14 mouse cellular contexts compared by ENCODE assay signal in the genomic region with DNA sequence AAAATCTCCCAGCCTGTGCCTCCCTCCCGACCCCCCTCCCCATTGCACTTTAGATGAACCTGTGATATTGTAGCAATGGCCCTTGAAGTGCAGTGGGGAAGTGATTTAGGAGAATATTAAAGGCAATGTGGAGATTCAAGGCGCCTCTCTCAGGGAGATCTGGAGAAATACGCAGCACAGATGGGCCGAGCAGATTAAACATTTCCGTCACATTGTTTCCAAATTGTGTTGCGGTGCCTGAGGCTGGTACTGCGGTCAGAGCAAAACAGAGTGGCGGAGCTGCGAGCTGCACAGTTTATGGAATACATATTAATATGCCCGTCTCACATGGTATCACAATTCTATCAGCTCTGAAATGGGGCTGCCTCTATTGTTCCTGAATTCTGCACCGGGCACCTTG. TPM values are rescaled to one million over a fixed set of nuclear protein-coding genes. Genes with fewer than 3 reads are reported as not detected.
DNase-seq lines count a peak whose midpoint lies in the region; ATAC-seq and TF ChIP-seq lines count a peak whose summit lies in the region.
"Had no signal": no experiment of that assay in that cellular context is flagged by ENCODE, and none has a peak within 500 bp of the region (broad histone marks: within the 10 kb centered on the region; RNA-seq: fewer than 3 reads in every experiment).

No protein-coding gene starts in this region.

- TF ChIP-seq CTCF in stomach, postnatal 0 days (IDR thresholded peaks at IDR 0.05; ENCODE audit: low read depth) = no peak
- TF ChIP-seq CTCF in hindbrain, postnatal 0 days (IDR thresholded peaks at IDR 0.05; ENCODE audit: low read depth) = no peak

- no peak overlapping the region for H3K9ac ChIP-seq in intestine, embryonic 14.5 days (ENCODE audit: low read length)
- no peak overlapping the region for H3K9ac ChIP-seq in intestine, embryonic 16.5 days (ENCODE audit: low read depth, low read length)
- H3K9ac ChIP-seq in stomach, embryonic 15.5 days = no peak overlapping the region
- no peak overlapping the region for H3K9ac ChIP-seq in stomach, postnatal 0 days (ENCODE audit: low read length)
- H3K9ac ChIP-seq in hindbrain, postnatal 0 days (replicated peaks; ENCODE audit: low read length) = no peak overlapping the region
- no peak overlapping the region for H3K9ac ChIP-seq in stomach, embryonic 16.5 days (ENCODE audit: low read length)
- H3K9ac ChIP-seq: embryonic facial prominence, embryonic 15.5 days had no signal

- no peak for DNase-seq in intestine, embryonic 14.5 days (ENCODE audit: low spot score)
- DNase-seq in stomach, postnatal 0 days (ENCODE audit: low spot score) = no peak
- DNase-seq in hindbrain, postnatal 0 days (ENCODE audit: low spot score) = peak; percentile 61
- DNase-seq in gastrocnemius, postnatal 36 days = no peak
- no peak for DNase-seq in spleen, adult 18-20 months
- DNase-seq: kidney, adult 18-20 months; lung, postnatal 36 days; thymus, postnatal 4 days had no signal

- no peaks in the 10 kb centered on the region for H3K9me3 ChIP-seq in intestine, embryonic 14.5 days (ENCODE audit: control insufficient read depth, low read length)
- no peaks in the 10 kb centered on the region for H3K9me3 ChIP-seq in intestine, embryonic 16.5 days (ENCODE audit: control insufficient read depth, low read length)
- H3K9me3 ChIP-seq in stomach, embryonic 15.5 days = no peaks in the 10 kb centered on the region
- no peaks in the 10 kb centered on the region for H3K9me3 ChIP-seq in stomach, postnatal 0 days (ENCODE audit: control insufficient read depth, low read length)
- H3K9me3 ChIP-seq in hindbrain, postnatal 0 days (ENCODE audit: low read length) = no peaks in the 10 kb centered on the region
- no peaks in the 10 kb centered on the region for H3K9me3 ChIP-seq in stomach, embryonic 16.5 days (replicated peaks; ENCODE audit: control insufficient read depth, low read length)
- H3K9me3 ChIP-seq: embryonic facial prominence, embryonic 15.5 days had no signal

- no peak overlapping the region for H3K4me3 ChIP-seq in intestine, embryonic 14.5 days (ENCODE audit: low read depth, low read length)
- H3K4me3 ChIP-seq in intestine, embryonic 16.5 days (ENCODE audit: low read length) = no peak overlapping the region
- H3K4me3 ChIP-seq in stomach, embryonic 15.5 days (replicated peaks) = no peak overlapping the region
- no peak overlapping the region for H3K4me3 ChIP-seq in stomach, postnatal 0 days (ENCODE audit: low read depth, low read length)
- no peak overlapping the region for H3K4me3 ChIP-seq in hindbrain, postnatal 0 days (ENCODE audit: low read length)
- H3K4me3 ChIP-seq in stomach, embryonic 16.5 days (replicated peaks; ENCODE audit: low read length) = no peak overlapping the region
- H3K4me3 ChIP-seq: embryonic facial prominence, embryonic 15.5 days; myocyte had no signal

- H3K4me2 ChIP-seq in intestine, embryonic 14.5 days (ENCODE audit: low read length) = peak overlapping the region; percentile 18
- no peak overlapping the region for H3K4me2 ChIP-seq in intestine, embryonic 16.5 days (ENCODE audit: low read depth, low read length)
- H3K4me2 ChIP-seq in stomach, embryonic 15.5 days = peak overlapping the region; percentile 22
- H3K4me2 ChIP-seq in stomach, postnatal 0 days (replicated peaks; ENCODE audit: low read depth) = no peak overlapping the region
- H3K4me2 ChIP-seq in hindbrain, postnatal 0 days (ENCODE audit: low read depth, low read length) = peak overlapping the region; percentile 24
- H3K4me2 ChIP-seq in stomach, embryonic 16.5 days (ENCODE audit: low read depth, low read length) = peak overlapping the region; percentile 24; the same call in 1 of the 2 replicates
- H3K4me2 ChIP-seq: embryonic facial prominence, embryonic 15.5 days had no signal

- TF ChIP-seq EP300 in stomach, postnatal 0 days (optimal IDR thresholded peaks at IDR 0.05) = no peak

- 20% methylated on average over 11 of the region's 11 CpGs for WGBS in intestine, embryonic 14.5 days
- 25% methylated on average over 11 of the region's 11 CpGs for WGBS in intestine, embryonic 16.5 days
- WGBS in stomach, embryonic 15.5 days = 23% methylated on average over 11 of the region's 11 CpGs
- WGBS in stomach, postnatal 0 days = 19% methylated on average over 11 of the region's 11 CpGs
- WGBS in hindbrain, postnatal 0 days = 34% methylated on average over 11 of the region's 11 CpGs
- WGBS in stomach, embryonic 16.5 days = 19% methylated on average over 11 of the region's 11 CpGs

- 0 out of 2 replicates have a peak, but pooled peaks cover 7% of the 10 kb centered on the region for H3K27me3 ChIP-seq in intestine, embryonic 14.5 days (replicated peaks; ENCODE audit: control insufficient read depth, insufficient read depth, low read length)
- no peaks in the 10 kb centered on the region for H3K27me3 ChIP-seq in intestine, embryonic 16.5 days (replicated peaks; ENCODE audit: control insufficient read depth, insufficient read depth, low read length)
- H3K27me3 ChIP-seq in stomach, embryonic 15.5 days (replicated peaks) = 0 out of 2 replicates have a peak, but pooled peaks cover 10% of the 10 kb centered on the region
- no peaks in the 10 kb centered on the region for H3K27me3 ChIP-seq in stomach, postnatal 0 days (ENCODE audit: control insufficient read depth, insufficient read depth, low read length)
- no peaks in the 10 kb centered on the region for H3K27me3 ChIP-seq in hindbrain, postnatal 0 days (ENCODE audit: insufficient read depth, low read length)
- no peaks in the 10 kb centered on the region; the same call in 1 of the 2 replicates for H3K27me3 ChIP-seq in stomach, embryonic 16.5 days (ENCODE audit: control insufficient read depth, insufficient read depth, low read length)

- H3K27ac ChIP-seq in intestine, embryonic 14.5 days (ENCODE audit: low read depth) = peak overlapping the region; percentile 5; the same call in 1 of the 2 replicates
- H3K27ac ChIP-seq in intestine, embryonic 16.5 days (ENCODE audit: low read length) = no peak overlapping the region
- no peak overlapping the region for H3K27ac ChIP-seq in stomach, embryonic 15.5 days
- H3K27ac ChIP-seq in stomach, postnatal 0 days (replicated peaks) = no peak overlapping the region
- H3K27ac ChIP-seq in hindbrain, postnatal 0 days = peak overlapping the region; percentile 61; the same call in 1 of the 2 replicates
- no peak overlapping the region for H3K27ac ChIP-seq in stomach, embryonic 16.5 days (ENCODE audit: low read length)
- H3K27ac ChIP-seq: embryonic facial prominence, embryonic 15.5 days had no signal

- intact Hi-C loops in gastrocnemius, postnatal 36 days (cut with DNase I) = no loop called here

- no peaks in the 10 kb centered on the region for H3K36me3 ChIP-seq in intestine, embryonic 14.5 days (ENCODE audit: control insufficient read depth, insufficient read depth, low read length)
- H3K36me3 ChIP-seq in intestine, embryonic 16.5 days (ENCODE audit: control insufficient read depth, insufficient read depth, low read length) = no peaks in the 10 kb centered on the region
- no peaks in the 10 kb centered on the region for H3K36me3 ChIP-seq in stomach, embryonic 15.5 days
- H3K36me3 ChIP-seq in stomach, postnatal 0 days (ENCODE audit: control insufficient read depth, insufficient read depth, low read length) = no peaks in the 10 kb centered on the region
- no peaks in the 10 kb centered on the region for H3K36me3 ChIP-seq in hindbrain, postnatal 0 days (ENCODE audit: insufficient read depth, low read length)
- no peaks in the 10 kb centered on the region for H3K36me3 ChIP-seq in stomach, embryonic 16.5 days (ENCODE audit: control insufficient read depth, insufficient read depth, low read length)
- H3K36me3 ChIP-seq: embryonic facial prominence, embryonic 15.5 days had no signal

- ATAC-seq in intestine, embryonic 14.5 days (replicated peaks; ENCODE audit: low FRiP score, low TSS enrichment, low read depth) = peak; percentile 68; the same call in 1 of the 2 replicates
- no peak for ATAC-seq in intestine, embryonic 16.5 days
- ATAC-seq in stomach, embryonic 15.5 days (ENCODE audit: insufficient read depth, low FRiP score, low read depth) = no peak
- no peak for ATAC-seq in stomach, postnatal 0 days (ENCODE audit: low FRiP score, low TSS enrichment)
- 0 out of 2 replicates have a peak, but pooled peaks have one; percentile 27 for ATAC-seq in hindbrain, postnatal 0 days
- no peak for ATAC-seq in stomach, embryonic 16.5 days (ENCODE audit: insufficient read depth, low FRiP score)
- ATAC-seq: activated CD4-positive, CD25-positive, alpha-beta regulatory T cell, adult 4 months had no signal

- H3K4me1 ChIP-seq in intestine, embryonic 14.5 days (replicated peaks; ENCODE audit: control insufficient read depth, insufficient read depth, low read length) = peaks cover 12% of the 10 kb centered on the region; the same call in 1 of the 2 replicates
- H3K4me1 ChIP-seq in intestine, embryonic 16.5 days (ENCODE audit: control insufficient read depth, insufficient read depth, low read length) = peaks cover 3% of the 10 kb centered on the region; the same call in 1 of the 2 replicates
- H3K4me1 ChIP-seq in stomach, embryonic 15.5 days = no peaks in the 10 kb centered on the region
- no peaks in the 10 kb centered on the region for H3K4me1 ChIP-seq in stomach, postnatal 0 days (replicated peaks; ENCODE audit: control insufficient read depth, insufficient read depth)
- H3K4me1 ChIP-seq in hindbrain, postnatal 0 days (ENCODE audit: insufficient read depth, low read length) = no peaks in the 10 kb centered on the region; the same call in 1 of the 2 replicates
- H3K4me1 ChIP-seq in stomach, embryonic 16.5 days (ENCODE audit: control insufficient read depth, insufficient read depth, low read length) = no peaks in the 10 kb centered on the region

RNA-seq across cellular contexts. Expression of gene Snx11, which starts 34.4 kb away (rescaled TPM):
- polyA plus RNA-seq in intestine, embryonic 14.5 days (2014; fragmentation: Nextera tagmentation; extraction: Ambion mirVana) = 8.0 and 9.2 TPM in 2 replicates
- 11.8 and 13.1 TPM in 2 replicates for polyA plus RNA-seq in intestine, embryonic 16.5 days (2015; fragmentation: Nextera tagmentation; extraction: Ambion mirVana)
- 16.5 and 17.4 TPM in 2 replicates for polyA plus RNA-seq in stomach, embryonic 15.5 days (2015; fragmentation: Nextera tagmentation; extraction: Ambion mirVana)
- polyA plus RNA-seq in stomach, postnatal 0 days (2015; fragmentation: Nextera tagmentation; extraction: Ambion mirVana) = 17.6 and 17.8 TPM in 2 replicates
- 66.0 and 71.4 TPM in 2 replicates for total RNA-seq in hindbrain, postnatal 0 days (2014; rRNA removed)
- 36.5 and 40.9 TPM in 2 replicates for polyA plus RNA-seq in hindbrain, postnatal 0 days (2015; fragmentation: Nextera tagmentation; extraction: Ambion mirVana)
- 14.6 and 14.9 TPM in 2 replicates for polyA plus RNA-seq in stomach, embryonic 16.5 days (2015; fragmentation: Nextera tagmentation; extraction: Ambion mirVana)
- total RNA-seq in gastrocnemius, postnatal 36 days (2021) = 10 to 100 TPM; 10.0 to 10.3 TPM

RNA-seq across cellular contexts. Expression of gene Cbx1, which starts 45.9 kb away (rescaled TPM):
- polyA plus RNA-seq in intestine, embryonic 14.5 days (2014; fragmentation: Nextera tagmentation; extraction: Ambion mirVana) = 87.8 and 101 TPM in 2 replicates
- 65.1 and 74.5 TPM in 2 replicates for polyA plus RNA-seq in intestine, embryonic 16.5 days (2015; fragmentation: Nextera tagmentation; extraction: Ambion mirVana)
- polyA plus RNA-seq in stomach, embryonic 15.5 days (2015; fragmentation: Nextera tagmentation; extraction: Ambion mirVana) = 99.1 and 99.2 TPM in 2 replicates
- polyA plus RNA-seq in stomach, postnatal 0 days (2015; fragmentation: Nextera tagmentation; extraction: Ambion mirVana) = 30.5 and 38.7 TPM in 2 replicates
- 23.1 and 27.9 TPM in 2 replicates for total RNA-seq in hindbrain, postnatal 0 days (2014; rRNA removed)
- 57.2 and 63.0 TPM in 2 replicates for polyA plus RNA-seq in hindbrain, postnatal 0 days (2015; fragmentation: Nextera tagmentation; extraction: Ambion mirVana)
- polyA plus RNA-seq in stomach, embryonic 16.5 days (2015; fragmentation: Nextera tagmentation; extraction: Ambion mirVana) = 67.5 and 75.1 TPM in 2 replicates
- total RNA-seq in gastrocnemius, postnatal 36 days (2021) = 10 to 100 TPM; 33.3 to 34.3 TPM

Comparison
In these comparisons a context has a peak if more than half of its experiments do, and no peak if none do; other contexts are left out.
1. ATAC-seq: peak in intestine, embryonic 14.5 days (single experiment) and hindbrain, postnatal 0 days (single experiment); none in intestine, embryonic 16.5 days (single experiment), stomach, embryonic 15.5 days (single experiment), stomach, postnatal 0 days (single experiment) and stomach, embryonic 16.5 days (single experiment).
2. H3K27ac ChIP-seq: peak in intestine, embryonic 14.5 days (single experiment) and hindbrain, postnatal 0 days (single experiment); none in intestine, embryonic 16.5 days (single experiment), stomach, embryonic 15.5 days (single experiment), stomach, postnatal 0 days (single experiment) and stomach, embryonic 16.5 days (single experiment).
3. H3K4me2 ChIP-seq: peak in intestine, embryonic 14.5 days (single experiment), stomach, embryonic 15.5 days (single experiment), hindbrain, postnatal 0 days (single experiment) and stomach, embryonic 16.5 days (single experiment); none in intestine, embryonic 16.5 days (single experiment) and stomach, postnatal 0 days (single experiment).